Mouse (Mus musculus): ENCODE data around the gene Tshz3.

- no peak for TF ChIP-seq POLR2A (IDR thresholded peaks at IDR 0.05; ENCODE audit: low read depth, low read length)
- no peak for TF ChIP-seq CTCF (IDR thresholded peaks at IDR 0.05; ENCODE audit: extremely low read depth, insufficient read length, insufficient replicate concordance, low read depth, low read length)
Observed at GRCm38 (mm10) chr7:36736303-36737050, 38.6 kb downstream of the Tshz3 start.

Measured in small intestine, adult 2 months (tissue).